Mouse (Mus musculus) spleen, postnatal 36 days (tissue): ENCODE data around the gene Sumo1.
A peak's percentile ranks its signal among the peaks of the same experiment; 100 is the strongest.
"Not testable (repeated sequence)": the region's sequence is repeated elsewhere in the genome, so short reads cannot be mapped to it uniquely, and the experiment has no call there.

Experiments used
- DNase-seq, 2 experiments: peaks; one replicate each; pipeline ENCODE4 v3.0.0; 2022; ENCODE audit warnings: low spot score in 2 of 2, mixed read lengths in 1 of 2

Gene Sumo1

DNA sequence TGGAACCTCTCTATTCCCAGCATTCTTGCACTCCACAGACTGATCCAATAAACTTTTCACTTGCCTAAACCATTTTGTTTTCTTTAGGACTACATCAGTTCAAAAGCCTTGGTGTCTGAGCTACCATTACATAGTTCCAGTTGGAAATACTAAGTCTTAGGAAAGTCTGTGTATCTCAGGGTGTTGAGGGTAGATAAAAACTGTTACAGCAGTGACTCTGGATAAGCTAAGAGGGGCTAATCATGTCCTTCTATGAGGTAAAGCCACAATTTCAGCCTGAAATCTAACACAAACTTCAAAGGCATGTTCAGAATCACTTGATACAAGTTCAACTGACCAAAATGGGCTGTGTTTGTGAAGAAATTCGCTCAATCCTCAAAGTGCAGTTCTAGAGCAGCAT, 34.3 kb downstream of the Sumo1 start:
- DNase-seq: no peak

DNA sequence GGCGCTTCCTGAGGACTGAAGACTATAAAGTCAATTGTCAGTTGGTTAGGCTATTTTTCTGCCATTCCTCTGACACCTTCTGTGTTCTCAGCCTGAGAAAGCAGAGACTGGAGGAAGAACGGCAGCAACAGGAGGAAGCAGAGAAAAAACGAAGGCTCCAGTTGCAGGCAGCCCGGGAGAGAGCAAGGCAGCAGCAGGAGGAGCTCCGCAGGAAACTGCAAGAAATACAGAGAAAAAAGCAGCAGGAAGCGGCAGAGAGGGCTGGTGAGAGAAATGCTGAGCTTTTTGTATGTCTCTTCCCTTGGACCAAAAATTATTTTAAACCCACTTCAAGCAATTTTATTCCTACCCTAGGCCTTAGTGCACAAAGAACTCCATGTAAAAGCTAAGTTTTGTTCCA, 37.6 kb downstream of the Sumo1 start:
- DNase-seq: no peak

DNA sequence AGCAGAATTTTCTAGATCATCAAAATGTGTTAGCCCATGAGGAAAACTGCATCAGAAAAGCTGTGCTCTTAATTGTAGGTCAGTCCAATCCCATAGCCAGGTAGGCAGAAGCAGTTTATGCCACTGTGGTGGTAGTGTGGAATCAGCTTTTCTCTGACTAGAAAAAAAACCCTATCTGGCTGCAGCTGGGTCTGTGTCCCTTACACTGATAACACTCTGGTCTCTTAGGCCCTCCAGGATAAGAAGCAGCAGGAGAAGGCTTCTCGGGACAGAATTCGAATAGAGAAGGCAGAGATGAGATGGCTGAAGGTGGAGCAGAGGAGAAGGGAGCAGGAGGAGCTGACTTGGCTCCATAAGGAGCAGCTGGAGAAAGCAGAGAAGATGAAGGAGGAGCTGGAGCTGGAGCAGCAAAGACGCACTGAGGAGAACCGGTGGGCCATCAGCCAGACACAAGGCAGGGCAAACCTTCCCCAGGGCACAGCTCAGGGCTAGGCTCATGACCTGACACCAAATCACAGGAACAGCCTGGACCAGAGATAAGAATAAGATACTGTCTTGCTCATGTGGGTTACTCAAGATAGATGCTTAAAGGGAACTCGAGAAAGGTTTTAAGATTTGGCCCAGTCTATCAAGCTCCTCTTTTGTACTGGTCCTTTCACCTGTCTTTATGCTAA, 38.5 kb downstream of the Sumo1 start:
- no peak for DNase-seq

DNA sequence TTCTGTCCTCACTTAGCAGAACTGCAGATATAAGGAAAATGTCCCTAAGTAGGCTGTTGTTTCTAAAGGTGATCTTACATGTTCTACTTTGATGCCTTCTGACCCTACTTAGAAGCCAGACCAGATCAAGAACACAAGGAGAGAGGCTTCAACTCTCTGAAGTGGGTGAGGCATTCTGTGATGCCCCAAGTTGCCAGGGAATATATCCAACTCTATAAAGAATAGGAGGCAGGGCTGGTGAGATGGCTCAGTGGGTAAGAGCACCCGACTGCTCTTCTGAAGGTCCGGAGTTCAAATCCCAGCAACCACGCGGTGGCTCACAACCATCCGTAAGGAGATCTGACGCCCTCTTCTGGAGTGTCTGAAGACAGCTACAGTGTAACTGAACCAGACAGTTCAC, 40.3 kb downstream of the Sumo1 start:
- not testable (repeated sequence) for DNase-seq

DNA sequence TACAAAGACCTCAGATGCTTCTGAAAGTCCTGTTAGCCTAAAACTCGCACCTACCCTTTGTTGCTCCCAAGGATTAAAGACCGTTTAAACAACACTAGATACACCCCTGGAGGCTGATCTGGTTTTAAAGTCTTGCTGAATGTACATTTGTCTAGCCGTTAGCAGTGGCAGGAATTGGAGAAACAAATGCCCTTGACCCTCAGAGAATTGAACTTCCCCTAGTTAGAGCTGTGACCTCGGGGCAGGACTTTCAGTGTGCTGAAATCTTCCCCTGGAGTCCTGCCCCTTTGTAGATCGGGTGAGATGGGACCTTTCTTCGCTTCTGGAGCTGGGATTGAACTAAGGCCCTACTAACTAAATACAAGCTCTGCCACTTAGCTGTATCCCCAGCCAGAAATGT, 41.4 kb downstream of the Sumo1 start:
- no peak for DNase-seq

DNA sequence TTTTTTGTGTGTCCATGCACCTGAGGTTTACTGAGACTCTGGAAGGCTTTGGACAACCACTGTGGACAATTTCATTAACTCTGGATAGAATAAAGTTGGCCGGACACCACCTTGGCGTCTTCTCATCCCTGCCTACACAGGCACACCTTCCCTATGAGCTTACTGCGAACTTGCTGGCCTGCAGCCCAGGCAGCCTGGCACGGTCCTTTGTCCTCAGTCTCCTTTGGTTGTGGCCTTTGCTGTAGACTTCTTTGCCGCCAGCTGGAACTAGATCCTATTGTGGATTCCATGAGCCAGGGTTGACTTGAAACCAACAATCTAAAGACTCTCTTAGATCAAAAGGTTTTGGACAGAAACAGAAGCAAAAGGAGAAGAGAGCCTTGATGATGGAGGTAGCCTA, 45.2 kb downstream of the Sumo1 start:
- DNase-seq: no peak

DNA sequence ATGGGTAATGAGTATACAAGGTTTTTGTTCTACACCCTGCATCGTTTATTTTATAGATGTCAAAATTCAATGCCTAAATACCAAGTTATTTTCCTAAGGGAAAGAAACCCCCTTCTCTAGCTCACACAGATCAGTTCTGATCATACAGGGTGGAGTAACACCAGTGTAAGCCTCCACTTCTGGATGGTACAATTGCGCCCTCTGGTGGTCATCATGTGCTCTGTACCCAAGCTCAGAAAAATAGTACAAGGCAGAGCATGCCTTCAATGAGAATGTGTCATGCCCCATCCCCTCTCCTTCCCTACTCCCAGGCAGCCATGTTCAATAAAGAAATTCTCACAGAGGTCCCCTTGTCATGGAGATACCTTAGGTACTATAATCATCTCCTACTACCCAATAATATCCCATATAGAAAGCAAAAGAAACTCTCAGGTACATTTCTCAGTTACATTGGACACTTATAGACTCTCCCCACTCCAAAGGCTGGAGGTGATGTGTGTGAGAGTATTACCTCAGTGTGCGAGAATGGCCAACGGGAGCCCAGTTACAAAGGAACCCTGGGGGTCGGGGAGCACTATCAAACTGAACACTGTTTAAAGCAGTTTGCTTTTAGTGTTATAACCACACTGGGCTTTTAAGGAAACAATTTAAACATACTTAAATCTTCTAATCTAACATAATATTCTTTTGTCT, 47.2 kb downstream of the Sumo1 start:
- DNase-seq: peak; percentile 17 to 58

DNA sequence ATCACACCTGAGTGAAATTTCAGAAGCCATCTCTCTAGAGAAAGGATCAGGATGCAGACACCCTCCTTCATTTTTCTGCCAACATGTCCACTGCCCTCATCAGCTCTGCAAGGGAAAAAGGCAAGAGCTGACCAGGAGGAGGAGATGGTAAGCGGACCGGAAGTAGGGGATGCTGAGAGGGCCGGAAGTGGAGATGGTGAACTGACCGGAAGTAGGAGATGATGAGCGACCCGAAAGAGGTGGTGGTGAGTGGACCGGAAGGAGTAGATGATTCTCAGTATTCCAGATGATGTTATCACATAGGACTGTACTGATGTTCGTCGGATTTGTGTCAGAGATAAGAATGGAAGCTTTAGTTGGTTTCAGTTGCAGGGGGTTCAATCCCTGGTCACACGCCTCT, 51.4 kb downstream of the Sumo1 start:
- DNase-seq: no peak

DNA sequence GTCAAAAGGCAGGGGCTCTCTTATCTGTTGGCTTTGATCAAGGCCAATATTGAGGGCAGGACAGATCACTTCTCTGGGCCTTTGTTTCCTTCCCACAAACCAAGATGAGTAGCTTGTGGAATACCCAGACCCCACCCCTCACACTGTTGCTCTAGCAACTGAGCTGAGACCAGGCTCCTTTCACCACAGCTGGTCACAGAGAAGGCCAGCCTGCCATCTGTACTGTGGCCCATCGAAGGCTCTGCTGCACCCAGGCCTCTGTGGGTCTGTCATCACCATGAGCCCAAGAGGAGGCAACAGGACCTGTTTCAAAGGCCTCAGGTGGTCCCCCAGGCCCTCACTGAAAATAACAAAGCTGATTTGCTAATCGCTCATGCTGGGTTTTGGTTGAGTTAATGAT, 55.6 kb downstream of the Sumo1 start:
- no peak for DNase-seq

DNA sequence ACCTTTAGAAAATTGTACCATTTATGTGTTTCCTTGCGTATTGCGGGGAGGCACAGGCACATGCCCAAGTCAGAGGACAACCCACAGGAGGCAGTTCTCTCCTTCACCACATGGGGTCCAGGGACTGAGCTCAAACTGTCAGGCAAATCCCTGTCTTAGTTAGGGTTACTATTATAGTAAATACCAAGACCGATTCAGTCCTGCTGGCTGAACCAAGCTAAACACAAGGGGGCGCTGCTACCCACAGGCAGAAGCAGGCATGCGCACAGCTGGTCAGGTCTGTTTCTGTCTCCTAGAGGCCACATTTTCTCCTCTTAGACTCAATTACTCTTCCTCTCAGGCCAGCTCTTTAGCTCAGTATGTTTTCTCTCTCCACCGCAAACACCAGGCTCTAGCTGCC, 56.8 kb downstream of the Sumo1 start:
- peak; percentile 10 to 17 for DNase-seq

DNA sequence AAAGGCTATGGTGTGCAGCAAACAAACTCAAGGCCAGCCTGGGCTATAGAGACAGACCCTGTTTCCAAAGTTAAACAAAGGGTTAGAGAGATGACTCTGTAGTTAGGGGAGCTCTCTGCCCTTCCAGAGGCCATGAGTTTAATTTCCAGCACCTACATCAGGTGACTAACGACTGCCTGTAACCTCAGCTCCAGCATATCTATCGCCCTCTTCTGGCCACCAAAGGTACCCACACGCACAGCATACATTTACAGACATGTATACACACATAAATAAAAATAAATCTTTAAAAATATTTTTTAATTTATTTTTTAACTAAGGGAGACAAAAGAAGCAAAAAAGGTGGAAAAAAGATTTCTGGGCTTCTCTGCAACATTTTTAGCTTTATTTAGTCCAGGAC, 59.7 kb downstream of the Sumo1 start:
- DNase-seq: no peak

DNA sequence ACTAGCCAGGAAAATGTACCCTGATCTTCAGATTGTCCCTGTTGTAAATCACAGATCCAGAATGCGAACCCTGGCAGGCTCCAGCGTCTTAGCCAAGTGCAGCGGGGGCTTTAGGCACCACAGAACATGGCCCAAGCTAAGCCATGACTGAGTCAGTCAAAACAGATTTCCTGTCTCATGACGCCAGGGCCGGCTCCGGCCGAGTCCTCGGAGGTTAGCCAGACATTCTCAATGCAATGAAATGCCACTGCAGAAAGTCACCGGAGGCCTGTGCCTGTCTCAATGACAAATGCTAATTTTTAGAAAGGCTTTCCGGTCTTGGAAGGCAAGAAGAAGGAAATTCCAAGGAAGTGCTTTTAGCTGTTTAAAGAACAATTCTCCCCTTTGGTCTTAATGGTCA, 60.7 kb downstream of the Sumo1 start:
- DNase-seq: no peak

DNA sequence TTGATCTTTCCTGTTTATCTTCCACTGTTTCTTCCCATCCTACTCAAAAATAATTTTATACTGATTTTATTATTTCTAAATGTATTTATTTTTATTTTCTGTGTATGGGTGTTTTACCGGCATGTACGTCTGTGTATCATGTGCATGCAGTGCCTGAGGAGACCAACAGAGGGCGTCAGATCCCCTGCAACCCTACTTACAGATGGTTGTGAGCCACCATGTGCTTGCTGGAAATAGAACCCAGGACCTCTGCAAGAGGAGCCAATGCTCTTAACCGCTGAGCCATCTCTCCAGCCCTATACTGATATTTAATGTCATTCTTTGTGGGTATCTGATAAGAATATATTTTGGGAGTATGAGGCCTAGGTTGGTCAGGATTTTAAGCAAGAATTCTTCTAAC, 61.2 kb downstream of the Sumo1 start:
- no peak for DNase-seq

DNA sequence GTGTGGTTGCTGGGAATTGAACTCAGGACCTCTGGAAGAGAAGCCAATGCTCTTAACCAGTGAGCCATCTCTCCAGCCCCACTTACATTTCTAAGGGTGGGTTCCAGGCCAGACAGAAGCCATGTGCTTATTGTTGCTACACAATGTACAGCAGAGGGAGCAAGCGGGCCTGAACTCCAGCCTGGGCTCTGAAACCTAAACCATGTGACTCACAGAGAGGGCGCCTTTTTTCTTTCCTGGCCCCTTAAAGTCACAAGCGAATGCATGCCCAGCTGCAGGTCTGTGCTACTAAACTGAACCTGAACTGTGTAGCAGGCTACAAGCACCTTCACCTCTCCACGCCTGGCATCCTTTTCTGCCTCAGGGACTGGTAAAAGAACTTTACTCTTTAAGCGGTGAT, 61.7 kb downstream of the Sumo1 start:
- DNase-seq: peak in 1 of 2 experiments; percentile 5

DNA sequence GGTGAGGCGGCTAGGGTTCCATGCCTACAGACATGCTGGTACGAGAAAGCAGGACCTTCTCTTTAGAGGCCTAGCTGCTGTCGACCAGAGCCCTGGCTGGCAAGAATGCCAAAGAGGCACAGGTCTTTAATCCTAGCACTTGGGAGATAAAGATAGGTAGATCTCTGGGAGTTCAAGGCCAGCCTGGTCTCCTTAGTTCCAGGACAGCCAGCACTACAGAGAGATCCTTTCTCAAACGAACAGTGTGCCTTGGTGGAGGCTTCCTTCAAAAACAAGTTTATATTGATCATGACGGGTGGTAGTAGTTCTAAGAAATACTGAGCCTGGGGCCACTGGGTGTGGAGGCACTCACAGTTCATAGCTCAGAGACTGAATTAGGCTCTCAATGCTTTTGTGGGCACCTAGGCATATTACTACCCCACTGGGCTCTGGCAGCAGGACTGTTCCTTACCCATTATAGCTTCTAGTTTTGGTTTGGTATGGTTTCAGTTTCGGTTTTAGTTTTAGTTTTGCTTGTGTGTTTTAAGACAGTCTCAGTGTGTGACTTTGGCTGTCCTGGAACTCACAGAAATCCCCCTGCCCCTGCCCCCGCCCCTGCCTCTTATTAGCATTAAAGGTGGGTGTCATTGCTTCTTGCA, 62.4 kb downstream of the Sumo1 start:
- no peak for DNase-seq

DNA sequence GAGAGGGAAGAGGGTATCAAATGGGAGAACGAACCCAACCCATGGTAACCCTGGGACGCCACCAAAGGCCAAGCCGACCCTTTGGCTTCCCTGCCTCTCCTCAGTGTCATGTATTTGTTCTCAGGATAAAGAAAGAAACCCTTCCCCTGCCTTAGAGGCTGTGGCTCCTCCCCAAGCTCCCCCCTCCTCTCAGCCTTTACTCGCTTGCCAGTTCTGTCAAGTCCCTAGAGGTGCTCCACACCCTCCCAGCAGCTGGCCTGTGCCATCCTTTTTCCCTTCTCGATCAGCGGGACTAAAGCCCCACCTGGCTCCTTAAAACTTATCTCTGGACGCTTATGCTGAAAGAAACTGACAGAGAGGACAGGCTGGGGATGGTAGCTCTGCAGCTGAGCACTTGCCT, 63.6 kb downstream of the Sumo1 start:
- no peak for DNase-seq

DNA sequence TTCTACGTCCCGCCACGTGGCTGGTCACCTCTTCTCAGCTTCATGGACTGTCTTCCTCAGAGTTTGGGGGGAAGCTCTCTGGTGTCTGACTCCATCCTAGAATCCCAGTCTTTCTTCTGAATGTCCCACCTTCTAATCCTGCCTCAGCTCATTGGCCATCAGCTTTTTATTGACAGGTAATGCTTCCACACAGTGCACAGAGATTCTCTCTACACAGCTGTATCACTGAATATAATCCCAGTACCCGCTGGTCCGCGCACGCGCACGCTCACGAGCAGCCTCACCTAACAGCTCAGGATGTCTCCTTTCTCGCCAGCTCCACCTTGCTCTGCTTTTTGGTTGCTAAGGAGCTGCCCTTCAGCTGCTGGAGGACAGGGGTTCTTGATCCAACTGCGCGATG, 64.2 kb downstream of the Sumo1 start:
- DNase-seq: no peak

DNA sequence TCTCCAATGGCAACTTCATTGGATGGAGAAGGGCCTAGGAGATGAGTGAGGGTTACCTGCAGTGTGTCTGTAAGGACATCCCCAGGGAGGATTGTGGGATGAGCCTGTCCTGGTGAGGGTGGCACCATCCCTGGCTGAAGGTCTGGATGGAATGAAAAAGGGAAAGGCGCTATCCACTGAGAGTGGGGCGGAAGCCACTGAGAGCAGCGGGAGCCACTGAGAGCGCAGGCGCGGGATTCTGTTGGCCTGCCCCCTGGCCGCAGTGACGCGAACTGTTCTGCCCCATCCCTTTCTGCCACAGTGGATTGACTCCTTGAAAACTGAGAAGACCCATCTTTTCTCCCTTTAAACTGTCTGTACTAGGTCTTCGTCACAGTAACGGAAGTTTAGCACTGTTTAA, 66.7 kb downstream of the Sumo1 start:
- no peak for DNase-seq

DNA sequence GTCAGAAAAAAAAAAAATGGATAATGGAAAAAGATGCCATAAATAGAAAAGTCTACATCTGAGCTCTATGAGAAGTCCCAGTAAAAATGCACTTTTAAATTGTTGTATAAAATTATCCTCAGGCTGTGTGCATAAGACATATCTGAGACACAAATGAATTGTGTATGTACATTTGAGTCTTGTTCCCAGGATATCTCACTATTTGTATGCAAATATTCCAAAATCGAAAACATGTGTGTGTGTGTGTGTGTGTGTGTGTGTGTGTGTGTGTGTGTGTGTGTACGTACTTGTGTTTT, 67.3 kb downstream of the Sumo1 start:
- DNase-seq: no peak

DNA sequence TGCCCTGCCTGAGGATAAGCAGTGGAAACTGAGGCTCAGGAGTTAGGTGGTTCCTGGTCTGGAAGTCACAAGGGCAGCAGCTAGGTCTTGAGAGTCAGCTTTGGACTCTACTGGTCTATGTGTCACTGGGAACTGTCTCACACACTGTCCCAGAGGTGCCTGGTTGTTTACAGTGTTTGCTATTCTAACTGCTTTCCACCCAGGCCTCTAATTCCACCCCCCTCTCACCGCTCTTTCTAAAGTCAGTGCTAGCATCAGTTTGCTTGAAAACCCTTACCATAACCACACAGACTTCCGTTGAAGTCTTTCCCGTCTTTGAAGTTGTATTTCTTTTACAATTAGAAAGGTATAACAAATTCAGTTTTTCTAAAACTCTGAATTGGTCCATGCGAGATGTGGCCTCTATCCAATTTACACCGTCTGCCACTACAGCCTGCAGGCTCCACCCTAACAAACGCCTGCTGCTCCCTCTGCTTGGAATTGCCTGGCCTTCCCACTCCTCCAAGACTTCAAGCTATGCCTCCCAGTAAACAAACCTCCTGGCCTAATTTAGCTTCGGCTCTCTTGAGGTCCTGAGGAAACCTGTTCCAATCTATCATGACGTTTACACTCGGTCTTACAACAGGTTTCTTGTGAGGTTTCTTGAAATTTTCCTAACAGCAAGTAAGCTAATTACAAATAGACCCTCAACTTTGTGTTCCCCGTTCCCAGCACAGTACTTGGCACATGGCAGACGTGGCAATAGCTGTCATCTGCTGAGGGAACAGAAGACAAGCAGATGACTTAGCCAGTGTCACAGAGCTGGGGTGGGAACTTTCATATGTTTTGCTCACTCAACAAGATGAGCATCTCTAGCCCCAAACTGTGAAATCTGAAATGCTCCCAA, 67.9 kb downstream of the Sumo1 start:
- DNase-seq: no peak

DNA sequence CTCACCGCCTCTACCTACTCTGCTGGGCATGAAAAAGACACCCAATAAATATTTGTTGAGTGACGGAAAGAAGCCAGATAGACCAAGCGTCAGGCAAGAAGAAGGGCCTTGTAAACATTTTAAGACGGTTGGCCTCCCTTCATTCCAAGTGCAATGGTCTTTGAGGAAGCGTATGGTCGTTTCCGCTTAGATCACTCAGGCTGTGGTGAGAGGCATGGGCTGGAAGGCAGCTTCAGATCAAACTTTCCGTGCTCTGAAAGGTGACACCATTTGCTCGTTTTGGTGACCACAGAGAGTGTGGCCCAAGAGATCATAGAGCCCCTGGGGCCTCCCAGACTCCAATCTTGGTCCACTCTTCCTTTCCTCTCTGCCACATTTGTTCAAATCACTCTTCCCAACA, 75.0 kb downstream of the Sumo1 start:
- DNase-seq: no peak

DNA sequence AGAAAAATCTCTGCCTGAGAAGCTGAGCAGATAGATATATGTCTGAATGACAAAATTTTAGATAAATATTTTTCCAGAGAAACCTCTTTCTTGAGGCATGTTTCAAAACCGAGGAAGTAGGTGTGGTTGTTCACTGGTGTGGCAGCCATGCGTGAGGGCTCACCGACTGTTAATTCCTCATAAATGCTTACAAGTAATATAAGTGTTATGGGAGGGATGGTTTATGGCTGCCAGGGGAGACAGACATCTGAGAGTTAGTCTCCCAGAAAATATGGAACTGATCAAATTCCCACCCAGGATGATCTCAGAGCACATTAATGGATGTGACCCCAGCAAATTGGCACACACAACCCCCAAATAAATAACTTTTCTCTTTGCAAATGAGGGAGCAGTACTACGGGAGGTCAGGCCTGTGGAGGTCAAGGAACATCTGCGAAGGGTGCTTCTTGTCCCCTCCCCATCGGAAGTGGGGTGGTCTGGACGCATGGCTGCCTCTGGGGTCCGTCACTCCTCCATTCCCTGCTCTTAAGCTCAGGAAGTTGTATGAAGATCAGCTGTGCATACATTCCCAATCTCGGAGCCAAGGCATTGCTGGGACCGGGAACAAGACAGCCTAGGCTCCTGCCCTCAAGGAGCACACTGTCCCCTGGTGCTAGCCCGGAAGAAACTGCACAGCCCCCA, 75.9 kb downstream of the Sumo1 start:
- no peak for DNase-seq
